Mouse (Mus musculus): ENCODE results near the gene Zcchc17. TPM values are rescaled to one million over a fixed set of nuclear protein-coding genes. Genes with fewer than 3 reads are reported as not detected.
A peak's percentile ranks its signal among the peaks of the same experiment; 100 is the strongest.

Gene Zcchc17
- polyA plus RNA-seq, 1 experiment from 2014 or later, result 48.2 TPM

- WGBS, result 76% methylated on average over 7 of the region's 7 CpGs
- Histone ChIP-seq H3K27me3 (replicated peaks) (no peaks in the 10 kb centered on the region), H3K4me2 (no peak overlapping the region), H3K4me1 (replicated peaks) (peaks cover 73% of the 10 kb centered on the region), H3K9me3 (replicated peaks) (no peaks in the 10 kb centered on the region), H3K36me3 (peaks cover 37% of the 10 kb centered on the region), H3K4me3 (no peak overlapping the region), H3K27ac (ENCODE audit: poor library complexity, severe bottlenecking) (no peak overlapping the region), H3K9ac (no peak overlapping the region)
- ATAC-seq (ENCODE audit: insufficient number of reproducible peaks, low FRiP score), result no peak
These were observed 40.2 kb downstream of the Zcchc17 start for GRCm38 (mm10) chr4:130319564-130319963.

DNA sequence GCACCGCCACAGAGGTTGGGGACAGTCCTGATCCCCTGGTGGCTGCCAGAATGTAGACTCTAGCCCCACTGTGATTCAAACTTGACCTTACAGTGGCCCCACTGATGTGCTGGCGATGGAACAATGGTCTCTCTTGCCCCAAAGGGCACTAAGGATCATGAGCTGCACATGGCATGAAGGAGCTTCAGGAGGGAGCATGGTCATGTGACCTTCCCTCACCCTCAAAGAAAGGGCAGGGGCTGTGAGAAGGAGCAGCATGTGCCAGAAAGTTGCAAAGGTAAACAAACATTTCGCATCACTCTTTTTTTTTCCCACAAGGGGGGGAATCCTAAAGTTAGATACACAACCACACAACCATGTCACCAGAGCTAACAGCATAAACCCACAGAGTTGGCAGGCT lies 41.6 kb downstream of the Zcchc17 start:
- H3K36me3 ChIP-seq, result peaks cover 50% of the 10 kb centered on the region
- ATAC-seq (ENCODE audit: insufficient number of reproducible peaks, low FRiP score), result no peak
- no peak overlapping the region for H3K4me3 ChIP-seq
- H3K4me2 ChIP-seq, result no peak overlapping the region
- peak overlapping the region; percentile 39; the same call in 1 of the 2 replicates for H3K27ac ChIP-seq (ENCODE audit: poor library complexity, severe bottlenecking)
- no peak overlapping the region for H3K9ac ChIP-seq
- no peaks in the 10 kb centered on the region for H3K9me3 ChIP-seq (replicated peaks)
- 74% methylated on average over 3 of the region's 3 CpGs for WGBS
- H3K27me3 ChIP-seq (replicated peaks), result no peaks in the 10 kb centered on the region
- H3K4me1 ChIP-seq (replicated peaks), result peaks cover 66% of the 10 kb centered on the region

- H3K27ac ChIP-seq (ENCODE audit: poor library complexity, severe bottlenecking), result peak overlapping the region; percentile 86
- 64% methylated on average over 10 of the region's 10 CpGs for WGBS
These were observed 43.1 kb downstream of the Zcchc17 start for GRCm38 (mm10) chr4:130316691-130317090.

DNA sequence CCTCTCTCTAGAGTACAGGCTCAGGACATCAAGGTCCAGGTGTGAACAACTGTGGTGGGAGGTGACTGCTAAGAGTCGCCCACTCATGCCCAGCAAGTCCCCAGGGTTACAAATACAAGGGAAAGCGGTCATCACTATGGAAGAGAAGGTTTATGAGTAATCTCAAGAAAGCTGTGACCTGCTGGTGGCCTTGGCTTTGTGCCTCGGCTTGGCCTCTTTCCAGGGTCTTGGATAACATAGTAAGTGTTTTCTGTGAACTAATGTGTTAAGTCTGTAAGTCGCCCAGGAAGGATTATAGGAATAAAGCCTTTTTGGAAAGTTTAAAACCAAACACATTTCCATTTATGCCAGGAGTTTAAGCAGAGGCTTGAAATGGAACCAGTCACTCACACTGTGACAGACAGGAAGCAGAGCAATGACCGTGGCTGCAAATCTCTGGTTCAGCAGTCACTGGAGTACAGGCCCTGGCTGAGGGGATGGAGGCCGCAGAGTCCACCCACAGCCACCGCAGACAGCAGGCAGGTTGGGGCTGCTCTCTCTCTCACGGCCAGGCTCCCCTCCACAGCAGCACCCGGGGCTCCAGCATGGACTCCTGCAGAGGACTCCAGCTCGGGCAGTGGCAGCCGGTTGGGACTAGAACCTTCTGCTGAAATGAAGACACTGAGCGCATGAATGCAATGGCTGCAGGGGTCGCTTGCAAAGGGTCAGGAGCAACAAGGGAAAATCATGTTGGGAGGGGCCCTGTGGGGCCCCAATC lies 43.8 kb downstream of the Zcchc17 start:
- Histone ChIP-seq H3K27me3 (replicated peaks) (no peaks in the 10 kb centered on the region), H3K27ac (ENCODE audit: poor library complexity, severe bottlenecking) (peak overlapping the region; percentile 86), H3K4me1 (replicated peaks) (peaks cover 67% of the 10 kb centered on the region), H3K9me3 (replicated peaks) (no peaks in the 10 kb centered on the region), H3K9ac (peak overlapping the region; percentile 8; the same call in 1 of the 2 replicates), H3K36me3 (peaks cover 53% of the 10 kb centered on the region), H3K4me2 (no peak overlapping the region), H3K4me3 (no peak overlapping the region)
- 57% methylated on average over 13 of the region's 13 CpGs for WGBS
- ATAC-seq (ENCODE audit: insufficient number of reproducible peaks, low FRiP score), result 0 out of 2 replicates have a peak, but pooled peaks have one; percentile 27

More at GRCm38 (mm10) chr4:130316691-130317090, 43.1 kb downstream of the Zcchc17 start:
- no peak for ATAC-seq (ENCODE audit: insufficient number of reproducible peaks, low FRiP score)
- H3K9me3 ChIP-seq (replicated peaks), result no peaks in the 10 kb centered on the region
- no peak overlapping the region for H3K4me3 ChIP-seq
- peaks cover 63% of the 10 kb centered on the region for H3K4me1 ChIP-seq (replicated peaks)
- H3K27me3 ChIP-seq (replicated peaks), result no peaks in the 10 kb centered on the region
- peaks cover 53% of the 10 kb centered on the region for H3K36me3 ChIP-seq
- H3K4me2 ChIP-seq, result no peak overlapping the region
- H3K9ac ChIP-seq, result no peak overlapping the region

DNA sequence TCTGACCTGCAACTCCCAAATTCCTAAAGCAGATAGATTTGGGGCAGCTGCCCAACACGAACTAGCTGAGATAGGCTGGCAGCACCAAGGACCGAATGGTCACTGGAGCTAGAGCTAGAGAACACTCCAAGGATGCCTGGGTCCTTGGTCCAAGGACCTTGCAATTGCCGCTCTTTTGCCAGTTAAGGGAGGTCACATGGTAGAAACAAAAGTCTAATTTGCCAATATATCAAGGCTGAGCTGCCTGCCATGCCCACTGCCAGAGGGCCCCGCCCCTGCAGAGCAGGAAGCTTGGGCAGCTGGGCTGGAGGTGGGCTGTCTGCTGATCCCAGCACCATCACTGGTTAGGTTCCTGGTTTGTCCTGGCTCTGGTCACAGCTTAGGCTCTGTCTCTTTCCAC lies 46.2 kb downstream of the Zcchc17 start:
- WGBS, result 80% methylated on average over 4 of the region's 4 CpGs
- peaks cover 73% of the 10 kb centered on the region for H3K4me1 ChIP-seq (replicated peaks)
- no peak for ATAC-seq (ENCODE audit: insufficient number of reproducible peaks, low FRiP score)

DNA sequence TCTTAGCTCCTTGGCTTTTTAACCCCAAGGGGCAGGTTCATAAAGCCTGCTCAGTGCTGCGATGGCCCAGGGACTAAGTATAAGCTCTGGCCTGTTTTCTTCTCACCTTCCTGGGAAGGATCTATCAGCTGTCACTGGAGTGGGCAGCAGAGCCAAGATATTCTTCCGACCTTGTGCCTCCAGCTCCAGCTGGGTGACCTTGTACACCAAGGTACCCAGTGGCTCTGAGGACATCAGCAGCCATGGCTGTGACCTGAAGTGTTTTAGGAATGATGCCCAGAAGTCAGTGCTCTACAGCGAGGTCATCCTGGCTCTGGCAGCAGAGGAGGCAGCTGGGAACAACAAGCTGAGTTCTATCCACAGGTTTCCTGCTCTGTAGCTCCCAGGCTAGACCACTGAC lies 47.2 kb downstream of the Zcchc17 start:
- ATAC-seq (ENCODE audit: insufficient number of reproducible peaks, low FRiP score), result no peak
- Histone ChIP-seq H3K36me3 (peaks cover 45% of the 10 kb centered on the region), H3K9me3 (replicated peaks) (no peaks in the 10 kb centered on the region), H3K9ac (no peak overlapping the region), H3K27ac (ENCODE audit: poor library complexity, severe bottlenecking) (no peak overlapping the region), H3K4me2 (no peak overlapping the region), H3K4me1 (replicated peaks) (peaks cover 67% of the 10 kb centered on the region), H3K4me3 (no peak overlapping the region), H3K27me3 (replicated peaks) (peaks cover 17% of the 10 kb centered on the region)
- 59% methylated on average over 3 of the region's 3 CpGs for WGBS

More for the DNA sequence above, 46.2 kb downstream of the Zcchc17 start:
- Histone ChIP-seq H3K27me3 (replicated peaks) (peaks cover 17% of the 10 kb centered on the region), H3K9ac (no peak overlapping the region), H3K4me2 (no peak overlapping the region), H3K9me3 (replicated peaks) (no peaks in the 10 kb centered on the region), H3K4me3 (no peak overlapping the region), H3K36me3 (peaks cover 45% of the 10 kb centered on the region), H3K27ac (ENCODE audit: poor library complexity, severe bottlenecking) (no peak overlapping the region)

DNA sequence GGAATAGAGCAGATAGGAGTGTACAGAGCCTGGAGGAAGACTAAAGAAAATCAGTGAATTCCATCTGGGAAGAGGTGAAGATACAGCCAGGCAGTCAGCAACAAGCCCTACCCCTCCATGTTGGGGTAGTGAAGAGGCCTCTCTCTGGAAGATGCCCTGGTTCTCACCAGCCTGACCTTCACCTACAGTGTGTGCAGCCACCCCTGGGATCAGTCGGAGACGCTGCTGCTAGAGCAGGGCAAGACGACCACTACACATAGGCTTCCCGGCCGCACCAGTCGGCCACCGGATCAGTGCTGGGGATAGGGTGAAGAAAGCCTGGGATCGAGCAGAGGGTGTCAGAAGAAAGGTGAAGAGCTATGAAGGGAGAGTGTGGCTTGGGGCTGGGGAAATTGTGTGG lies 50.5 kb downstream of the Zcchc17 start:
- Histone ChIP-seq H3K4me1 (replicated peaks) (peaks cover 50% of the 10 kb centered on the region), H3K9ac (peak overlapping the region; percentile 88)
- WGBS, result 22% methylated on average over 8 of the region's 8 CpGs

GRCm38 (mm10) chr4:130308231-130309081 lies 51.3 kb downstream of the Zcchc17 start, which contains the start of the genes Fabp3 and Gm10570:
Gene Fabp3 (plus strand): TSS chr4:130308595.
Gene Gm10570 (minus strand): TSS chr4:130308674.
- Histone ChIP-seq H3K4me2 (peak within 1 kb of the TSS; percentile 80), H3K9me3 (replicated peaks) (no peaks in the 10 kb centered on the region), H3K36me3 (peaks cover 19% of the 10 kb centered on the region), H3K27me3 (replicated peaks) (peaks cover 40% of the 10 kb centered on the region), H3K4me3 (peak within 1 kb of the TSS; percentile 66), H3K27ac (ENCODE audit: poor library complexity, severe bottlenecking) (peak within 1 kb of the TSS; percentile 87), H3K9ac (peak within 1 kb of the TSS; percentile 88), H3K4me1 (replicated peaks) (peaks cover 45% of the 10 kb centered on the region)
- peak; percentile 72 for ATAC-seq (ENCODE audit: insufficient number of reproducible peaks, low FRiP score)
- under 1% methylated on average over 52 of the region's 52 CpGs for WGBS

More for the DNA sequence above, 50.5 kb downstream of the Zcchc17 start:
- no peak for ATAC-seq (ENCODE audit: insufficient number of reproducible peaks, low FRiP score)
- Histone ChIP-seq H3K27me3 (replicated peaks) (peaks cover 38% of the 10 kb centered on the region), H3K4me3 (peak overlapping the region; percentile 66), H3K36me3 (peaks cover 27% of the 10 kb centered on the region), H3K27ac (ENCODE audit: poor library complexity, severe bottlenecking) (peak overlapping the region; percentile 87), H3K4me2 (peak overlapping the region; percentile 80), H3K9me3 (replicated peaks) (no peaks in the 10 kb centered on the region)

- H3K36me3 ChIP-seq, result peaks cover 13% of the 10 kb centered on the region
- H3K9me3 ChIP-seq (replicated peaks), result no peaks in the 10 kb centered on the region
- peak overlapping the region; percentile 66 for H3K4me3 ChIP-seq
- H3K27me3 ChIP-seq (replicated peaks), result peaks cover 43% of the 10 kb centered on the region
- under 1% methylated on average over 23 of the region's 23 CpGs for WGBS
- ATAC-seq (ENCODE audit: insufficient number of reproducible peaks, low FRiP score), result peak; percentile 77
- H3K9ac ChIP-seq, result peak overlapping the region; percentile 54; the same call in 1 of the 2 replicates
- peak overlapping the region; percentile 87 for H3K27ac ChIP-seq (ENCODE audit: poor library complexity, severe bottlenecking)
- H3K4me2 ChIP-seq, result peak overlapping the region; percentile 80
- H3K4me1 ChIP-seq (replicated peaks), result peaks cover 45% of the 10 kb centered on the region
These were observed 51.9 kb downstream of the Zcchc17 start for GRCm38 (mm10) chr4:130307851-130308230.

GRCm38 (mm10) chr4:130306796-130307630 lies 52.7 kb downstream of the Zcchc17 start:
- Histone ChIP-seq H3K9ac (no peak overlapping the region; the same call in 1 of the 2 replicates), H3K4me2 (peak overlapping the region; percentile 80), H3K4me3 (no peak overlapping the region), H3K36me3 (peaks cover 5% of the 10 kb centered on the region; the same call in 1 of the 2 replicates), H3K27me3 (replicated peaks) (peaks cover 43% of the 10 kb centered on the region), H3K4me1 (replicated peaks) (peaks cover 45% of the 10 kb centered on the region), H3K9me3 (replicated peaks) (no peaks in the 10 kb centered on the region), H3K27ac (ENCODE audit: poor library complexity, severe bottlenecking) (peak overlapping the region; percentile 87)
- no peak for ATAC-seq (ENCODE audit: insufficient number of reproducible peaks, low FRiP score)
- 80% methylated on average over 10 of the region's 10 CpGs for WGBS

Data from heart, embryonic 12.5 days (tissue).